Mouse (Mus musculus) gastrocnemius, adult 2 months (tissue): Measurements from ENCODE around the gene Frrs1. TPM values are rescaled to one million over a fixed set of nuclear protein-coding genes. Genes with fewer than 3 reads are reported as not detected.
A peak's percentile ranks its signal among the peaks of the same experiment; 100 is the strongest.

ENCODE experiments used
- DNase-seq: peaks from one replicate; pipeline ENCODE4 v3.0.0; 2022
- H3K27ac ChIP-seq: fragments of 200-600 bp; 2 replicates; pipeline ENCODE4 v1.8.1; 2022; ENCODE audit warnings: mild to moderate bottlenecking
- H3K4me3 ChIP-seq: fragments of 200-600 bp; 2 replicates; pipeline ENCODE4 v1.8.1; 2022; ENCODE audit warnings: mild to moderate bottlenecking, moderate library complexity
- CTCF ChIP-seq: fragments of 200-600 bp; IDR thresholded peaks from 2 replicates; pipeline ENCODE4 v1.8.1; 2022; ENCODE audit warnings: antibody characterized with exemption, mild to moderate bottlenecking, moderate library complexity
- intact Hi-C: fragments of 180-260 bp; cut with DNase I; formaldehyde crosslinking; loops from one replicate; pipeline ENCODE4 v1.15.1; 2025
- total RNA-seq, 2 experiments: library from RNA; stranded (reverse); gene quantifications; 2 replicates each; pipeline ENCODE4 v1.2.3; 2021

Gene Frrs1
- total RNA-seq, 2 experiments from 2014 or later: 1.9 to 2.7 TPM

- Histone ChIP-seq H3K4me3 (no peak overlapping the region), H3K27ac (no peak overlapping the region)
- no peak for TF ChIP-seq CTCF
- DNase-seq: no peak
- intact Hi-C loops: loop anchor here (10.0 kb wide), 1 partner anchor 823 kb away; no protein-coding TSS in a partner anchor
These were observed 1.7 kb upstream of the Frrs1 start for GRCm38 (mm10) chr3:116857611-116858010.

- no peak for TF ChIP-seq CTCF
- no peak for DNase-seq
- intact Hi-C loops: loop anchor here (10.0 kb wide), 1 partner anchor 825 kb away; no protein-coding TSS in a partner anchor
- Histone ChIP-seq H3K4me3 (no peak overlapping the region), H3K27ac (no peak overlapping the region)
These were observed 488 bp downstream of the Frrs1 start for GRCm38 (mm10) chr3:116859752-116860151.

- TF ChIP-seq CTCF: no peak
- DNase-seq: no peak
- intact Hi-C loops: no loop called here
- Histone ChIP-seq H3K4me3 (peak overlapping the region; percentile 89), H3K27ac (no peak overlapping the region)
These were observed 1.3 kb downstream of the Frrs1 start for GRCm38 (mm10) chr3:116860333-116861222.

GRCm38 (mm10) chr3:116861223-116861539 is 1.9 kb downstream of the Frrs1 start:
- peak overlapping the region; percentile 89 for H3K4me3 ChIP-seq
- peak overlapping the region; percentile 78 for H3K27ac ChIP-seq
- no peak for DNase-seq
- TF ChIP-seq CTCF: no peak
- intact Hi-C loops: no loop called here

DNA sequence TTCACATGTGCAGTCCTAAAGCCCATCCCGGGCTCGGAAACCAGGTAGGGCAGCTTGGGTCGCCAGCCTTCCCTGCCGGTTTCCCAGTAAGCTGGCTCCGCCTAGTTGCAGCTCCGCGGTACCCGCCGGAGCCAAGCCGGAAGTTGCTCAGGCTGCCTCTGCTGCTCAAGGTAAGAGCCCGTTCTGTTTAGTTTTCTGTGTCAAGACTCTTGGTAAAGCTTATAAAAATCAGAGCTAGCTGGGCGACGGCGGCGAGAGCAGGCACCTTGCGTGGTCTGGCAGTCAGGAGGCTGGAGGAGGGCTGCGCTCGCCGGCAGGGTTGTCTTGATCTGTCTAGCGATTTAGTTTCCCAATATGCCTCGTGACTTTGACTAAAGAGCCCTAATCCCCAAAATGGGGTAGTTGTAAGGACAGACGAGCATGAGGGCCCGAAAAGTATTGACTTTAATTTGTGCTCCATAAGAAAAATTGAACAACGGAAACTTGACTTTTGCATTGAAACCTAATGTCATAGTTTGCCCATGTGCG is 2.3 kb downstream of the Frrs1 start:
- peak; percentile 23 for TF ChIP-seq CTCF
- Histone ChIP-seq H3K4me3 (peak overlapping the region; percentile 89), H3K27ac (peak overlapping the region; percentile 78)
- peak; percentile 69 for DNase-seq
- intact Hi-C loops: no loop called here

DNA sequence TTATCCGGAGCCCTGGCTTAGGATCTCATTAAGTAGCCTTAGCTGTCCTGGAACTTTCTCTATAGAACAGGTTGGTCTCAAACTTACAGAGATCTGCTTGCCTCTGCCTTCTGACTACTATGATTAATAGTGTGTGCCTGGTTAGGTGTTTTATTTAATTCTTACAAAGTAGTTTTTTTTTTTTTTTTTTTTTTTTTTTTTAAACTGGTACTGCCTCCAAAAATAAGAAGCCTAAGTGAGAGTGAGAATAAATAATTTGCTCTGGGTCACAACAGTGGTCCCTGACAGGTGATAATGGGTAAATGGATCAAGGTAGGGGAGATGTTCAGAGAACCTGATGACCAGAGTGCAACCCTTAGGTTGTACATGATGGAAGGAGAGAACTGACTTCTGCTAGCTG is 3.4 kb downstream of the Frrs1 start:
- H3K27ac ChIP-seq: no peak overlapping the region
- intact Hi-C loops: no loop called here
- no peak overlapping the region for H3K4me3 ChIP-seq
- no peak for TF ChIP-seq CTCF
- DNase-seq: no peak

- DNase-seq: no peak
- intact Hi-C loops: no loop called here
- H3K4me3 ChIP-seq: no peak overlapping the region
- no peak overlapping the region for H3K27ac ChIP-seq
- TF ChIP-seq CTCF: no peak
These were observed 5.2 kb downstream of the Frrs1 start for GRCm38 (mm10) chr3:116864421-116864820.

GRCm38 (mm10) chr3:116865199-116865636 is 6.0 kb downstream of the Frrs1 start:
- DNase-seq: no peak
- intact Hi-C loops: no loop called here
- TF ChIP-seq CTCF: no peak
- Histone ChIP-seq H3K4me3 (no peak overlapping the region), H3K27ac (no peak overlapping the region)

DNA sequence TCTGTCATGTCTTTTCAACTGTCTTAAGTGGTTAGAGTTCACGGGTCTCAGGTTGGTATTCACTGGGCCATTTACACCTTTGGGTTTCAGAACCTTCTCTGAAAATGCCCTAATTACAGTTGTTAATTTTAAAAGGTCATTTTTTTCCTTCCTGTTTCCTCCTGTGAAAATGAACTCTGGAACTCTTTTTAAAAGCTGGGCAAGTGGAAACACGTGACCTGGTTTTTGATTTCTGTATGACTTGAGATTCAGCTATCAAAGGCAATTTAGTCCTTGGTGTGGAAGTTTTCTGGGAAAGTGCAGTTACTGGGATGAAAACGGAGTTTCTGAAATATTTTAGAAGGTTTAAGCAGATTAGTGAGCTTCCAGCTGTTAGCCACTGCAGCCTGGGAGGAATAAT is 11.1 kb downstream of the Frrs1 start:
- Histone ChIP-seq H3K27ac (no peak overlapping the region), H3K4me3 (no peak overlapping the region)
- TF ChIP-seq CTCF: no peak
- intact Hi-C loops: no loop called here
- DNase-seq: no peak

DNA sequence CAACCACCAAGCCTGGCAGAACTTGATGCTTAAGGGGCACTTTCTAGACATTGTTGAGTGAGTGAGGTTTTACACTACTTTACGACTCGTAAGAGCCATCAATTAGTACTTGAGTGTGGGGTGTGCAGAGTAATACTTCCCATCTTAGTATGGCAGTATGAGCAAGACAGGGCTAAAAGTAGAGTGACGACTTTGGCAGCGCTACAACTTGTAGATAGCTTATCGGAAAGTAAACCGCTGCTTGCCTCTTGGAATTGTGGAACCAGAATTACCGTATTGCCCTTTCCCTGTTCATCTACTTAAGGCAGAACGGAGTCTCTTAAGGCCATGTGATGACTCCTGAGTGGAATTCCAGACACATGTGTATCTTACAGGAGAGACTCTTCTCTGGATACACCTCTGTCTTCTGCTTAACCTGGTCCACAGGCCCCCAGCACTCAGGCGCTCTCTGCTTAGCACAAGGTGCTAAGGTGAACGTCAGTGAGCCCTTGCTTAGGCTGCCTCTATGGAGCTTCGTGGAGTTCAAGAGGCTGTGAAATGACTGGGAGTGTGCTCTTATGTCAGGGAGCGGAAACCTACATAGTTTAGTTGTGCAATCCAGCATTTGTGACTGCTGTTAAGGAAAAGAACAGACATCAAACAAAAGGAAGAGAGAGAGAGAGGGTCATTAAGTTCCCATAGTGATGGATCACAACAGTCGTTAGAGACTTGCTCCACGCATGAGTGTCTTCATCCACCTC is 23.1 kb downstream of the Frrs1 start:
- Histone ChIP-seq H3K27ac (no peak overlapping the region), H3K4me3 (no peak overlapping the region)
- TF ChIP-seq CTCF: no peak
- DNase-seq: no peak
- intact Hi-C loops: no loop called here

DNA sequence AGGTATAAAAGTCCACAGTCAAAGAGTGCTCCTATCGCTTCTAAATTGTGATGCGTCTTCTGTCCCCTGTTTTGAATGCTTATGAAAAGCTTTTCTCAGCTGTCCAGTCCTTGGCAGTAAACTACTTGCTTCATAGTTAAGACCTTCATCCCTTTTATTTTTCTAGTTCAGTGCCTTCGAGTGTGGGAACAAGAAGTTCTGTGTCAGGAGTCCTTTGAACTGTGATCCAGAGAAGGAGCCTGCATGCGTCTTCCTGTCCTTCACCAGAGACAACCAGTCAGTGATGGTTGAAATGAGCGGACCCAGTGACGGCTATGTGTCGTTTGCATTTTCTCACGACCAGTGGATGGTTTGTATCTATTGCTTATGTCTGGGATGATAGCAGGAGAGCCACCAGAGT is 25.7 kb downstream of the Frrs1 start:
- no peak for DNase-seq
- intact Hi-C loops: no loop called here
- no peak for TF ChIP-seq CTCF
- Histone ChIP-seq H3K27ac (no peak overlapping the region), H3K4me3 (no peak overlapping the region)

GRCm38 (mm10) chr3:116889358-116889757 is 30.1 kb downstream of the Frrs1 start:
- TF ChIP-seq CTCF: no peak
- intact Hi-C loops: no loop called here
- no peak overlapping the region for H3K27ac ChIP-seq
- H3K4me3 ChIP-seq: no peak overlapping the region
- DNase-seq: no peak

DNA sequence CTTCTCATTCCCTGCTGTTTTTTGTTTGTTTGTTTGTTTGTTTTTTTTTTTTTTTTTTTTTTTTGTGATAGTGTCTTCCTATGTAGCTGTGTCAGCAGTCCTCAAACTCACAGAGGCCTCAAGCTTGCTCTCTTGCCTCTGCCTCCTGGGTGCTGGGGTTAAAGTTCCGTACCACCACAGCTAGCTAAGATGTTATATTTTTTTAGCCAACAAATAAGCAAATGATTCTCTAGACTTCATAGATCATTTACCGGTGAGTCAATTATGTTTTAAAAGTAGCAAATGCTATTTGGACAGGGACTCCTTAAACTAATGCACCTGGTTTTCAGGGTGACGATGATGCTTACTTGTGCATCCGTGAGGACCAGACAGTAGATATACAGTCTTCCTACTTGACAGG is 31.3 kb downstream of the Frrs1 start:
- Histone ChIP-seq H3K27ac (no peak overlapping the region), H3K4me3 (no peak overlapping the region)
- intact Hi-C loops: no loop called here
- DNase-seq: no peak
- no peak for TF ChIP-seq CTCF
